7 mouse cellular contexts compared by ENCODE assay signal in the genomic region with DNA sequence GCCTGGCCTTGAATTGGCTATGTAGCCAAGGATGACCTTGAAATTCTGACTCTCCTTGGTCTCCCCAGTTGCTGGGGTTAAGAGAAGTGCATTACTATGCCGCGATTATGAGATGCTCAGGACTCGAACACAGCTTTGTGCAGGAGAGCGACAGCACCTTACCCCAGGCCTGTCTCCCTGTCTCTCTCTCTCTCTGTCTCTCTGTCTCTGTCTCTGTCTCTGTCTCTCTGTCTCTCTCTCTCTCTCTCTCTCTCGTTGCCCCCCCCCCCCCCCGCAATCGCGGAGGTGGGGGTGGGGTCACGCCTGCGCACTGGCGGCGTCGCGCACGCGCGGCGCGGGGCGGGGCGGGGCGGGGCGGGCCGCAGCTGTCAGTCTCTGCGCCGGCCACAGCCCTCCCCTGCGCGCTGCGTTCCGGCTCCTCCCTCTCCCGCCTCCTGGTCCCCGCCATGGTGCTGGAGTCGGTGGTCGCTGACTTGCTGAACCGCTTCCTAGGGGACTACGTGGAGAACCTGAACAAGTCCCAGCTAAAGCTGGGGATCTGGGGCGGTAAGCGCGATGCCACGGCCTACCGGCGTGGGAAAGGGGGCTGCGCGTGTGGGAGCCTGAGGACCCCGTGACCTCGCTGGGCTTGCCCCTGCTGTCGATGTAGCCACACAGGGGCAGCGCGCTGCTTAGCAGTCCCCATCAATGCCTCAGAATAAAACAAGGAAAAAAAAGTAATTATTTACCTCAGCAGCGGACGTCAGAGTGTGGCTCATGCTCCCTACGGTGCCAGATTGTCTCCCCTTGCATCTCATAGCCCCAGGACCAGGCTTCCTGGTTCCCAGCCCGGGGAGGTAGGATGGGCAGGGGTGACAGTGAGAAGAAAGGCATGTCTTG. TPM values are rescaled to one million over a fixed set of nuclear protein-coding genes. Genes with fewer than 3 reads are reported as not detected.
DNase-seq lines count a peak whose midpoint lies in the region; ATAC-seq and TF ChIP-seq lines count a peak whose summit lies in the region.

A gene (plus strand): TSS at position 416 of the 879 bp plus-strand sequence.

- no peak for TF ChIP-seq CTCF in small intestine, adult 2 months (IDR thresholded peaks at IDR 0.05; ENCODE audit: extremely low read depth, insufficient read length, insufficient replicate concordance, low read depth, low read length)

- H3K36me3 ChIP-seq in intestine, embryonic 16.5 days (ENCODE audit: control insufficient read depth, insufficient read depth, low read length), result no peaks in the 10 kb centered on the region
- no peaks in the 10 kb centered on the region for H3K36me3 ChIP-seq in limb, embryonic 10.5 days
- no peaks in the 10 kb centered on the region for H3K36me3 ChIP-seq in midbrain, embryonic 12.5 days
- no peaks in the 10 kb centered on the region for H3K36me3 ChIP-seq in small intestine, adult 2 months (ENCODE audit: control insufficient read depth, insufficient read depth, low read length)

- no peaks in the 10 kb centered on the region for H3K9me3 ChIP-seq in intestine, embryonic 16.5 days (ENCODE audit: control insufficient read depth, low read length)
- no peaks in the 10 kb centered on the region for H3K9me3 ChIP-seq in limb, embryonic 10.5 days (replicated peaks)
- no peaks in the 10 kb centered on the region for H3K9me3 ChIP-seq in midbrain, embryonic 12.5 days

- peak within 1 kb of the TSS; percentile 71 for H3K4me2 ChIP-seq in intestine, embryonic 16.5 days (ENCODE audit: low read depth, low read length)
- H3K4me2 ChIP-seq in midbrain, embryonic 12.5 days (replicated peaks), result peak within 1 kb of the TSS; percentile 68

- TF ChIP-seq POLR2A in small intestine, adult 2 months (IDR thresholded peaks at IDR 0.05; ENCODE audit: low read depth, low read length), result no peak

- peak; percentile 96 for ATAC-seq in intestine, embryonic 16.5 days
- ATAC-seq in midbrain, embryonic 12.5 days (ENCODE audit: low FRiP score, low read depth), result peak; percentile 98

- H3K27ac ChIP-seq in intestine, embryonic 16.5 days (ENCODE audit: low read length), result no peak within 1 kb of the TSS
- peak within 1 kb of the TSS; percentile 88 for H3K27ac ChIP-seq in limb, embryonic 10.5 days
- H3K27ac ChIP-seq in midbrain, embryonic 12.5 days (replicated peaks), result peak within 1 kb of the TSS; percentile 81
- H3K27ac ChIP-seq in small intestine, adult 2 months (ENCODE audit: insufficient read depth, low read depth, low read length), result no peak within 1 kb of the TSS; the same call in 1 of the 2 replicates

- peaks cover 2% of the 10 kb centered on the region; the same call in 1 of the 2 replicates for H3K4me1 ChIP-seq in intestine, embryonic 16.5 days (ENCODE audit: control insufficient read depth, insufficient read depth, low read length)
- peaks cover 9% of the 10 kb centered on the region for H3K4me1 ChIP-seq in limb, embryonic 10.5 days
- peaks cover 5% of the 10 kb centered on the region; the same call in 1 of the 2 replicates for H3K4me1 ChIP-seq in midbrain, embryonic 12.5 days
- H3K4me1 ChIP-seq in small intestine, adult 2 months (ENCODE audit: control insufficient read depth, insufficient read depth, insufficient read length, low read length), result peaks cover 3% of the 10 kb centered on the region

- under 1% methylated on average over 41 of the region's 53 CpGs for WGBS in intestine, embryonic 16.5 days
- under 1% methylated on average over 37 of the region's 53 CpGs for WGBS in limb, embryonic 10.5 days
- under 1% methylated on average over 35 of the region's 53 CpGs for WGBS in midbrain, embryonic 12.5 days
- under 1% methylated on average over 52 of the region's 53 CpGs for WGBS in small intestine, adult 2 months

- peak within 1 kb of the TSS; percentile 90 for H3K9ac ChIP-seq in intestine, embryonic 16.5 days (ENCODE audit: low read depth, low read length)
- peak within 1 kb of the TSS; percentile 75 for H3K9ac ChIP-seq in midbrain, embryonic 12.5 days (replicated peaks)

- H3K4me3 ChIP-seq in intestine, embryonic 16.5 days (ENCODE audit: low read length), result peak within 1 kb of the TSS; percentile 90
- H3K4me3 ChIP-seq in limb, embryonic 10.5 days, result peak within 1 kb of the TSS; percentile 79
- peak within 1 kb of the TSS; percentile 73 for H3K4me3 ChIP-seq in midbrain, embryonic 12.5 days
- H3K4me3 ChIP-seq in small intestine, adult 2 months (ENCODE audit: low read depth, low read length), result peak within 1 kb of the TSS; percentile 93

- no peaks in the 10 kb centered on the region for H3K27me3 ChIP-seq in intestine, embryonic 16.5 days (replicated peaks; ENCODE audit: control insufficient read depth, insufficient read depth, low read length)
- H3K27me3 ChIP-seq in limb, embryonic 10.5 days (ENCODE audit: low read depth, poor library complexity, severe bottlenecking), result no peaks in the 10 kb centered on the region
- no peaks in the 10 kb centered on the region for H3K27me3 ChIP-seq in midbrain, embryonic 12.5 days
- no peaks in the 10 kb centered on the region for H3K27me3 ChIP-seq in small intestine, adult 2 months (ENCODE audit: control insufficient read depth, insufficient read depth, low read length)

- peak; percentile 72 for DNase-seq in adrenal gland, adult 8-10 months
- DNase-seq in embryo, embryonic 11 days, result peak; percentile 91
- peak; percentile 73 to 77 for DNase-seq in gastrocnemius, postnatal 36 days
- DNase-seq in limb, embryonic 10.5 days (ENCODE audit: low spot score), result peak; percentile 88

- intact Hi-C loops in gastrocnemius, postnatal 36 days (cut with DNase I), result no loop called here

RNA-seq across cellular contexts. Expression of the gene that starts here (rescaled TPM):
- 10 to 100 TPM; 57.4 to 61.2 (median 59.2) TPM for total RNA-seq in adrenal gland, adult 8-10 months (2022)
- total RNA-seq in gastrocnemius, postnatal 36 days (2021), result 10 to 100 TPM; 23.6 to 24.1 TPM
- 4.2 and 4.5 TPM in 2 replicates for polyA plus RNA-seq in intestine, embryonic 16.5 days (2015; fragmentation: Nextera tagmentation; extraction: Ambion mirVana)
- polyA plus RNA-seq in limb, embryonic 10.5 days (2016; fragmentation: Nextera tagmentation; extraction: Ambion mirVana), result 2.3 and 2.7 TPM in 2 replicates
- 7.8 and 10.4 TPM in 2 replicates for polyA plus RNA-seq in midbrain, embryonic 12.5 days (2016; fragmentation: Nextera tagmentation; extraction: Ambion mirVana)
- 0.86 and 0.94 TPM in 2 replicates for polyA plus RNA-seq in small intestine, adult 2 months (2012; rRNA removed)

Comparison
In these comparisons a context has a peak if more than half of its experiments do, and no peak if none do; other contexts are left out.
1. H3K27ac ChIP-seq: peak in limb, embryonic 10.5 days (single experiment) and midbrain, embryonic 12.5 days (single experiment); none in intestine, embryonic 16.5 days (single experiment) and small intestine, adult 2 months (single experiment).
2. Peak in every context shown above with its lines, with median percentiles within 50 percentile points of each other: DNase-seq and H3K4me3 ChIP-seq.